Mouse (Mus musculus) kidney, embryonic 16.5 days (tissue): ENCODE measurements at regions not wholly inside any gene's neighbourhood (a gene's known extent, or its start where the extent isn't known, plus 50 kb on each side); places are given as distances from the start of the nearest gene placed in this dataset.

Source experiments
- ATAC-seq: fragments of 200-750 bp; cut with Nextera tagmentation; 2 replicates; pipeline ENCODE4 v1.8.0; 2017; ENCODE audit warnings: moderate TSS enrichment; ENCODE audit not compliant: low FRiP score, low TSS enrichment
- H3K27ac ChIP-seq: fragments of 300-500 bp; sonication (generic); 2 replicates; pipeline ENCODE4 v1.5.1; 2014; ENCODE audit warnings: low read length
- H3K27me3 ChIP-seq: fragments of 300-500 bp; sonication (generic); 2 replicates; pipeline ENCODE4 v1.6.1; 2014; ENCODE audit warnings: low read length, control low read depth, mixed read lengths; ENCODE audit not compliant: insufficient read depth
- H3K36me3 ChIP-seq: fragments of 300-500 bp; sonication (generic); 2 replicates; pipeline ENCODE4 v1.6.1; 2014; ENCODE audit warnings: low read length, control low read depth, mixed read lengths; ENCODE audit not compliant: insufficient read depth
- H3K4me1 ChIP-seq: fragments of 300-500 bp; sonication (generic); 2 replicates; pipeline ENCODE4 v1.6.1; 2014; ENCODE audit warnings: low read length, control low read depth, mixed read lengths; ENCODE audit not compliant: insufficient read depth
- H3K4me2 ChIP-seq: fragments of 300-500 bp; sonication (generic); replicated peaks from 2 replicates; pipeline ENCODE4 v1.6.1; 2014; ENCODE audit warnings: low read depth, low read length
- H3K4me3 ChIP-seq: fragments of 300-500 bp; sonication (generic); 2 replicates; pipeline ENCODE4 v1.5.1; 2014; ENCODE audit warnings: mild to moderate bottlenecking, low read length
- H3K9ac ChIP-seq: fragments of 300-500 bp; sonication (generic); replicated peaks from 2 replicates; pipeline ENCODE4 v1.6.1; 2014; ENCODE audit warnings: low read length
- H3K9me3 ChIP-seq: fragments of 300-500 bp; sonication (generic); 2 replicates; pipeline ENCODE4 v1.6.1; 2016; ENCODE audit warnings: low read length, control low read depth
- WGBS: fragments of 180-500 bp; shearing (Covaris S2); extraction: QIAGEN DNeasy Blood & Tissue Kit; methylation state at CpG from one replicate; pipeline ENCODE4 v1.1.7; 2014; 5-methylcytosine and 5-hydroxymethylcytosine counted together

DNA sequence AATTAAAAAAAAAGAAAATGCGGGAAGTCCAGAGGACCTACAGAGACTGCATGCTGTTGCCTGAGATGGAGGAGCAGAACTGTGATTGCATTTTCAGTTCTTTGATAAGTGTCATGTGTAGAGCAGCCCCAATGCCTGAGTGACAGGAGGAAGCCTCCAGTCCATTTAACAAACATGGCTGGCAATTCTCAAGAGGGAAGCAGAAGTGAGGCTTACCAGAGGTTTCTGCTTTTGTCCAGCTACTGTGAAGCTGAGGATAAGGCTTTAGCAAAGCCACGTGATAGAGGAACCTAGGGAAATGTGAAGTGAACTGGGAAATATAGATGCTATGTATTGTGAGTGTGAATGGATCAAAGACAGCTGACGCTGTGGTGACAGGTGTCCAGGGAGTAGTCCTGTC is 56.6 kb downstream of the Sucnr1 start:
- H3K4me1 ChIP-seq: no peaks in the 10 kb centered on the region
- no peak overlapping the region for H3K27ac ChIP-seq
- ATAC-seq: no peak
- 87% methylated on average over 3 of the region's 3 CpGs for WGBS
- no peak overlapping the region for H3K4me3 ChIP-seq
- no peaks in the 10 kb centered on the region for H3K9me3 ChIP-seq
- no peak overlapping the region for H3K9ac ChIP-seq
- H3K4me2 ChIP-seq: no peak overlapping the region
- no peaks in the 10 kb centered on the region for H3K36me3 ChIP-seq
- H3K27me3 ChIP-seq: no peaks in the 10 kb centered on the region

DNA sequence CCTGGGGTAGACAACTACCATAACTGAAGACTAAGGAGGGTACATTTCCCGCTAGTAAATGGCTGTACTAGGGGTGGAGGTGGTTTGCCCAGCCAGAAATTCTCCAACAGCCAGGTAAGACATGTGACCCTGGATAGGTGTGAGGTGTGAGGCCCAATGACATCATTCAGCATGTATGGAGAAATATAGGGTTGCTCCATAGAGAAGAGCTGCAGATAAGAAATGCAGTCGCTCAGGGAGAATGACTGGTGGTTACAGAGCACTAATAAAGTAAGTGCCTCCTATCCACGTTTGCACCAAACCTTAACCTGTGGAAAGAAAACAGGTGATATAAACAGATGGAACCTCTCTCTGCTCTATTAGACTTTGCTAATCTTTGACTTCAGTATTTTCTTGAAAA is 78.2 kb downstream of the Sucnr1 start:
- H3K9me3 ChIP-seq: no peaks in the 10 kb centered on the region
- no peak overlapping the region for H3K4me2 ChIP-seq
- 85% methylated on average over 3 of the region's 3 CpGs for WGBS
- no peak overlapping the region for H3K9ac ChIP-seq
- no peak for ATAC-seq
- no peaks in the 10 kb centered on the region for H3K27me3 ChIP-seq
- H3K4me1 ChIP-seq: no peaks in the 10 kb centered on the region
- no peak overlapping the region for H3K27ac ChIP-seq
- H3K36me3 ChIP-seq: no peaks in the 10 kb centered on the region
- H3K4me3 ChIP-seq: no peak overlapping the region

DNA sequence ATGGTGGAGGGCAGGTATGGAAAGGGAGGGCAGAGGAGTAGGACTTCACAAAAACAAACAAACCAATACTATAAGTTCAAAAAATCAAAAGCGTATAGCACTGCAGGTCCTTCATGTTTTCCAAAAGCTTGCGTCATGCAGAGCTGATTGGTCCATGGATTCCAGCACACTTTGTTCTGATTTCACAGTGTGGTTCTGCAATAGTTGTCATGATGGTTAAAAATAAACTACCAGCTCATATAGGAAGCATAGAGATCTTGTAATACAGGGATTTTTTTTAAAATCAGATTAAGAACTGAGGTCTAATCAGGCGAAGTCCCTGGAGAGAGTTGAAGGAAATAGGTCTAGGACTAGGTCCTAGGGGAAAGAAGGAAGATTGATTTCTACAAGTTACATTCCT is 86.0 kb downstream of the Sucnr1 start:
- Histone ChIP-seq H3K9ac (no peak overlapping the region), H3K4me3 (no peak overlapping the region), H3K27me3 (no peaks in the 10 kb centered on the region), H3K27ac (no peak overlapping the region), H3K36me3 (no peaks in the 10 kb centered on the region), H3K4me1 (no peaks in the 10 kb centered on the region), H3K4me2 (no peak overlapping the region), H3K9me3 (no peaks in the 10 kb centered on the region)
- ATAC-seq: no peak
- 81% methylated on average over 3 of the region's 3 CpGs for WGBS

DNA sequence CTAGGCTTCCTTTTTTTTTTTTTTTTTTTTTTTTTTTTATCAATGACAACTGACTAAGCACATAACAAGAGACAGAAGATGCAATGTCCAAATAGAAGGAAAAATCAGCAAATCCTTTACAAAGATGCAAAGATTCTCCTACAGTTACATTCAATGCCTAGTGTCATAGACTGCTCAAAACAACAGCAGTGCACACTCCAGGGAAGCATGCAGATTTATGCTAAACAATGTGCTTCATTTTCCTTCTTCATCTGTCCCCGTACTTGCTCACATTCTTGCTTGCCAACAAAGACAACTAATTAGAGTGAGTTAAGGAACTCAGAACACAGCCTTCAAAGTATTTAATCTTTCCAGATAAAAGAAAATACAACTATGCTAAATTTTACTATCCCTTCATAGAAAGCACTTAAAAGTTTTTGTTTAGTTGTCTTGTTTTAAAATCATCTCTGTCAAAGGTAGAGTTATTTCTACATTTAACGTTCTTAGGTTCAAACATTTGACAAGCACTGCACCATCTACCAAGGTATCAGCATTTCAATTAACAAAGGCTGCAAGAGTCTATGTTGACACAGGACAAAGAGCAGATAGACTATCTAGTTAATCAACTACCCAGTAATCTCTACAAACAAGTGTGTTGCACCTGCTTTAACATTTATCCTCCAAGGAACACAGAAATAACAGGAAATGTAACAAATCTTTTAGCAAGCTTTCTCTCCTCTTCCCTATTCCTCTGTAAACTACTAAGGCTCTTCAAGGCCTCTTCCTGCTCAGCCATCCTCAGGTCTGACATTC is 86.7 kb downstream of the Sucnr1 start:
- H3K4me2 ChIP-seq: no peak overlapping the region
- ATAC-seq: no peak
- no peak overlapping the region for H3K4me3 ChIP-seq
- H3K9ac ChIP-seq: no peak overlapping the region
- H3K4me1 ChIP-seq: no peaks in the 10 kb centered on the region
- H3K27ac ChIP-seq: no peak overlapping the region
- 45% methylated on average over 2 of the region's 2 CpGs for WGBS
- H3K9me3 ChIP-seq: no peaks in the 10 kb centered on the region
- H3K27me3 ChIP-seq: no peaks in the 10 kb centered on the region
- no peaks in the 10 kb centered on the region for H3K36me3 ChIP-seq

- no peak overlapping the region for H3K4me3 ChIP-seq
- no peak overlapping the region for H3K27ac ChIP-seq
- no peaks in the 10 kb centered on the region for H3K36me3 ChIP-seq
- H3K9ac ChIP-seq: no peak overlapping the region
- H3K27me3 ChIP-seq: no peaks in the 10 kb centered on the region
- no peaks in the 10 kb centered on the region for H3K9me3 ChIP-seq
- H3K4me1 ChIP-seq: no peaks in the 10 kb centered on the region
- no peak overlapping the region for H3K4me2 ChIP-seq
- ATAC-seq: no peak
Observed at GRCm38 (mm10) chr3:60169606-60170005, 87.9 kb downstream of the Sucnr1 start.

DNA sequence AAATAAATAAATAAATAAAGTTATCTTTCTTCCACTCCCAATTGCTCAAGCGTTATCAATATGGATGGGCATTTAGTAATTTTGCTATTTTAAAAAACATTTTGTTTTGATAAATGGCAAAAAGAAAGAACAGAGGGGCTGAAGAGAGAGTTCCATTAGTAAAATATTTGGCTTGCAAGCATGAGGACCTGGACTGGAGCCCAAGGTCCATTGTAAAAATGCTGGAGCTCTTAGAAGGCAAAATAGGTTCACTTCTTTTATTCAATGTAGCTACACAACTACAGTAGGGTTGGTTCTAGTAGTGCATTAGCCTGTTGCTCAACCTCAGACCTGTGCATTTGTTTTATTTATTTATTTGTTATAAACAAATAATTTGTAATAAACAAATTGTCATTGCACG is 102.8 kb downstream of the Sucnr1 start:
- H3K27ac ChIP-seq: no peak overlapping the region
- H3K4me3 ChIP-seq: no peak overlapping the region
- no peaks in the 10 kb centered on the region for H3K27me3 ChIP-seq
- no peak overlapping the region for H3K9ac ChIP-seq
- no peak for ATAC-seq
- no peaks in the 10 kb centered on the region for H3K4me1 ChIP-seq
- WGBS: 86% methylated on average over 2 of the region's 2 CpGs
- H3K36me3 ChIP-seq: no peaks in the 10 kb centered on the region
- no peaks in the 10 kb centered on the region for H3K9me3 ChIP-seq
- H3K4me2 ChIP-seq: no peak overlapping the region

DNA sequence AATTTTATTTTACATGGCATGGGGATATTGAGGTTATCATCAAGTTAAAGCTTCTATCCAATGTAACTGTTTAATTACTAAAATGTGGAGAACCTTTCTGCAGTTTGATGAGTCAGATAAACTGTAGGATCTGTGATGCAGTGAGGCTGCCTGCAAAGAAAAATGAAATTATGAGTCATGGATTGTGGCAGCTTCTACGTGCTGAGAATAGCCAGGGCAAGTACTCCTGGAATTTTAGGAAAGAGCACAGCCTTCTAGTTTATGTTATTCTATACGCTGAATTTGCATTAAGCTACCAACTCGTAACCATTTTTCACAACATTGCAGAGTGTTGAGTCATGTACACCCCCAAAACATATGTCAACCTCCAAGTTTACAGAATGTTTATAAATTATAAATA is 114.4 kb downstream of the Sucnr1 start:
- Histone ChIP-seq H3K27ac (no peak overlapping the region), H3K9ac (no peak overlapping the region), H3K4me2 (no peak overlapping the region), H3K4me1 (no peaks in the 10 kb centered on the region), H3K36me3 (no peaks in the 10 kb centered on the region), H3K27me3 (no peaks in the 10 kb centered on the region), H3K9me3 (no peaks in the 10 kb centered on the region), H3K4me3 (no peak overlapping the region)
- ATAC-seq: no peak
- 87% methylated on average over 3 of the region's 3 CpGs for WGBS

- H3K4me1 ChIP-seq: no peaks in the 10 kb centered on the region
- no peaks in the 10 kb centered on the region for H3K9me3 ChIP-seq
- ATAC-seq: no peak
- no peaks in the 10 kb centered on the region for H3K27me3 ChIP-seq
- H3K27ac ChIP-seq: no peak overlapping the region
- H3K4me2 ChIP-seq: no peak overlapping the region
- 69% methylated on average over 1 of the region's 1 CpGs for whole genome bisulfite sequencing
- no peaks in the 10 kb centered on the region for H3K36me3 ChIP-seq
- no peak overlapping the region for H3K4me3 ChIP-seq
- no peak overlapping the region for H3K9ac ChIP-seq
Observed at GRCm38 (mm10) chr3:60207936-60208335, 126.3 kb downstream of the Sucnr1 start.

- H3K4me2 ChIP-seq: no peak overlapping the region
- H3K4me3 ChIP-seq: no peak overlapping the region
- no peak overlapping the region for H3K9ac ChIP-seq
- H3K27me3 ChIP-seq: no peaks in the 10 kb centered on the region
- H3K4me1 ChIP-seq: no peaks in the 10 kb centered on the region
- H3K36me3 ChIP-seq: no peaks in the 10 kb centered on the region
- ATAC-seq: no peak
- 68% methylated on average over 3 of the region's 3 CpGs for WGBS
- H3K9me3 ChIP-seq: no peaks in the 10 kb centered on the region
- H3K27ac ChIP-seq: no peak overlapping the region
Observed at GRCm38 (mm10) chr3:60218938-60219337, 137.3 kb downstream of the Sucnr1 start.

DNA sequence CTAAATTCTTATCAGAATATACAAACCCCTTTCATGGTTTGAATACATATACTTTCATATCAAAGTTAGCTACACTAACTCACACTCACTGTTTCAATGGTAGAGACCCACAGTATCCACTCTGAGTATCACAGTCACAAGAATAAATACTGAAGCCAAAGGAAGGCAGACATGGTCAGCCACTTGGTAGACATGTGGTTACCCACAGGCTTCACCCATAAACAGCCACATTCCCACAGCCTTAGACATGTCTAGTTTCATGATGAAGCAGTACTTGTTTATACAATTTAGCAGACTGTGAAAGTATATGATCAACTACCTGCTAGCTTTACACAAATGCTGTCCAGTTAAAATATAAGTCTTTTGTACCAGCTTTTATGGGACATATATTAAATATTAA is 159.0 kb downstream of the Sucnr1 start:
- Histone ChIP-seq H3K27ac (no peak overlapping the region), H3K4me3 (no peak overlapping the region), H3K4me1 (no peaks in the 10 kb centered on the region), H3K27me3 (no peaks in the 10 kb centered on the region), H3K4me2 (no peak overlapping the region), H3K9ac (no peak overlapping the region), H3K36me3 (no peaks in the 10 kb centered on the region), H3K9me3 (no peaks in the 10 kb centered on the region)
- ATAC-seq: no peak
